Mouse (Mus musculus): ENCODE data around the gene Chit1. TPM values are rescaled to one million over a fixed set of nuclear protein-coding genes. Genes with fewer than 3 reads are reported as not detected.

The Chit1 gene
- total and polyA plus RNA-seq, 3 experiments = not detected

GRCm38 (mm10) chr1:134193674-134194197 is 82.7 kb downstream of the Chit1 start:
- DNase-seq (ENCODE audit: low read depth, low spot score) = no peak
- TF ChIP-seq POLR2AphosphoS2 (IDR thresholded peaks at IDR 0.05; ENCODE audit: low read length) (no peak), HCFC1 (IDR thresholded peaks at IDR 0.05; ENCODE audit: low read depth, low read length) (no peak), MXI1 (IDR thresholded peaks at IDR 0.05; ENCODE audit: low read depth, low read length) (no peak), MAZ (IDR thresholded peaks at IDR 0.05; ENCODE audit: low read depth, low read length) (no peak), NRF1 (IDR thresholded peaks at IDR 0.05; ENCODE audit: insufficient read depth, low read depth, low read length, poor library complexity, severe bottlenecking) (no peak), GABPA (IDR thresholded peaks at IDR 0.05; ENCODE audit: low read depth, low read length) (no peak), ZMIZ1 (IDR thresholded peaks at IDR 0.05; ENCODE audit: low read depth, low read length) (no peak), BHLHE40 (IDR thresholded peaks at IDR 0.05; ENCODE audit: borderline replicate concordance, low read depth, low read length) (no peak), KAT2A (conservative IDR thresholded peaks at IDR 0.05; ENCODE audit: low read depth, low read length) (no peak), MAX (IDR thresholded peaks at IDR 0.05; ENCODE audit: low read length) (no peak), MYB (IDR thresholded peaks at IDR 0.05; ENCODE audit: low read depth, low read length) (no peak), CHD2 (IDR thresholded peaks at IDR 0.05; ENCODE audit: low read length) (no peak), USF1 (IDR thresholded peaks at IDR 0.05; ENCODE audit: low read depth, low read length) (no peak), SMC3 (IDR thresholded peaks at IDR 0.05; ENCODE audit: low read depth, low read length) (no peak), RCOR1 (IDR thresholded peaks at IDR 0.05; ENCODE audit: low read depth, low read length) (no peak)
- H3K4me1 ChIP-seq (ENCODE audit: control insufficient read depth in 1 of 2, insufficient read depth in 2 of 2, low read length in 2 of 2) = peaks cover 0 to 13% of the 10 kb centered on the region in 2 experiments; a peak in 2 of 4 replicates
- no peaks in the 10 kb centered on the region for H3K9me3 ChIP-seq (replicated peaks; ENCODE audit: insufficient read depth, low read length)
- H3K27ac ChIP-seq (ENCODE audit: control insufficient read depth, low read depth, low read length) = no peak overlapping the region
- no peaks in the 10 kb centered on the region for H3K79me2 ChIP-seq (ENCODE audit: control insufficient read depth, insufficient read depth, low read length, poor library complexity)
- no peak overlapping the region for H3K9ac ChIP-seq (ENCODE audit: control insufficient read depth, low read depth, low read length, poor library complexity, severe bottlenecking)
- H3K36me3 ChIP-seq (ENCODE audit: control insufficient read depth in 1 of 2, insufficient read depth in 2 of 2, low read length in 2 of 2) = peaks cover 0 to 4% of the 10 kb centered on the region in 2 experiments; a peak in 1 of 4 replicates
- H3K4me3 ChIP-seq (ENCODE audit: control insufficient read depth in 1 of 2, insufficient read depth in 1 of 2, low read depth in 2 of 2, low read length in 2 of 2) = no peak overlapping the region
- H3K27me3 ChIP-seq (ENCODE audit: control insufficient read depth in 1 of 2, insufficient read depth in 2 of 2, low read length in 2 of 2) = 0 out of 4 replicates have a peak, but pooled peaks cover 0 to 1% of the 10 kb centered on the region in 2 experiments

- H3K27ac ChIP-seq (ENCODE audit: control insufficient read depth, low read depth, low read length) = no peak overlapping the region
- peaks cover 0 to 4% of the 10 kb centered on the region in 2 experiments; a peak in 1 of 4 replicates for H3K36me3 ChIP-seq (ENCODE audit: control insufficient read depth in 1 of 2, insufficient read depth in 2 of 2, low read length in 2 of 2)
- no peak overlapping the region for H3K9ac ChIP-seq (ENCODE audit: control insufficient read depth, low read depth, low read length, poor library complexity, severe bottlenecking)
- no peaks in the 10 kb centered on the region for H3K9me3 ChIP-seq (replicated peaks; ENCODE audit: insufficient read depth, low read length)
- no peak overlapping the region for H3K4me3 ChIP-seq (ENCODE audit: control insufficient read depth in 1 of 2, insufficient read depth in 1 of 2, low read depth in 2 of 2, low read length in 2 of 2)
- H3K4me1 ChIP-seq (ENCODE audit: control insufficient read depth in 1 of 2, insufficient read depth in 2 of 2, low read length in 2 of 2) = peaks cover 0 to 13% of the 10 kb centered on the region in 2 experiments; a peak in 2 of 4 replicates
- TF ChIP-seq NELFE (IDR thresholded peaks at IDR 0.05; ENCODE audit: low read depth, low read length) (no peak), ZNF384 (IDR thresholded peaks at IDR 0.05; ENCODE audit: low read depth, low read length) (no peak), NRF1 (IDR thresholded peaks at IDR 0.05; ENCODE audit: insufficient read depth, low read depth, low read length, poor library complexity, severe bottlenecking) (no peak), KAT2A (conservative IDR thresholded peaks at IDR 0.05; ENCODE audit: low read depth, low read length) (no peak), JUND (IDR thresholded peaks at IDR 0.05; ENCODE audit: low read depth, low read length) (no peak), SIN3A (IDR thresholded peaks at IDR 0.05; ENCODE audit: low read length) (no peak), MXI1 (IDR thresholded peaks at IDR 0.05; ENCODE audit: low read depth, low read length) (no peak), USF1 (IDR thresholded peaks at IDR 0.05; ENCODE audit: low read depth, low read length) (no peak)
- no peaks in the 10 kb centered on the region for H3K79me2 ChIP-seq (ENCODE audit: control insufficient read depth, insufficient read depth, low read length, poor library complexity)
- no peak for DNase-seq (ENCODE audit: low read depth, low spot score)
- H3K27me3 ChIP-seq (ENCODE audit: control insufficient read depth in 1 of 2, insufficient read depth in 2 of 2, low read length in 2 of 2) = no peaks in the 10 kb centered on the region
Measured at GRCm38 (mm10) chr1:134194298-134195022, 83.4 kb downstream of the Chit1 start.

Measured in MEL (cell line).